8 mouse cellular contexts compared by ENCODE assay signal in genomic region chr9:75515464-75516113, GRCm38 (mm10). TPM values are rescaled to one million over a fixed set of nuclear protein-coding genes. Genes with fewer than 3 reads are reported as not detected.
DNase-seq lines count a peak whose midpoint lies in the region; ATAC-seq and TF ChIP-seq lines count a peak whose summit lies in the region.

No protein-coding gene starts in this region.

- intact Hi-C loops in heart, postnatal 25 days (cut with DNase I), result loop anchor here (1.0 to 5.0 kb wide), 2 partner anchors 73 to 155 kb away; partner anchors contain the start of gene Leo1
- intact Hi-C loops in left cerebral cortex, adult 2 months (cut with DNase I), result loop anchor here (5.0 kb wide), 1 partner anchor 233 kb away; no protein-coding TSS in a partner anchor

- H3K27me3 ChIP-seq in hindbrain, postnatal 0 days (ENCODE audit: insufficient read depth, low read length), result no peaks in the 10 kb centered on the region
- H3K27me3 ChIP-seq in midbrain, embryonic 11.5 days (ENCODE audit: control insufficient read depth, insufficient read depth, low read length), result no peaks in the 10 kb centered on the region
- no peaks in the 10 kb centered on the region for H3K27me3 ChIP-seq in stomach, embryonic 14.5 days (ENCODE audit: control insufficient read depth, insufficient read depth, low read length)

- peak; percentile 82 for ATAC-seq in erythroblast, adult 5-6 weeks (replicated peaks; ENCODE audit: low FRiP score, poor library complexity, severe bottlenecking)
- ATAC-seq in hindbrain, postnatal 0 days, result peak; percentile 86
- ATAC-seq in midbrain, embryonic 11.5 days (ENCODE audit: low FRiP score), result peak; percentile 67; the same call in 1 of the 2 replicates
- ATAC-seq in stomach, embryonic 14.5 days (ENCODE audit: insufficient number of reproducible peaks, insufficient read depth, low FRiP score, low read depth), result peak; percentile 71; the same call in 1 of the 2 replicates

- H3K4me3 ChIP-seq in hindbrain, postnatal 0 days (ENCODE audit: low read length), result no peak overlapping the region
- no peak overlapping the region for H3K4me3 ChIP-seq in left cerebral cortex, adult 2 months
- no peak overlapping the region for H3K4me3 ChIP-seq in midbrain, embryonic 11.5 days (ENCODE audit: low read depth, low read length)
- no peak overlapping the region for H3K4me3 ChIP-seq in stomach, embryonic 14.5 days (ENCODE audit: low read depth, low read length)

- peak; percentile 84 for TF ChIP-seq CTCF in hindbrain, postnatal 0 days (IDR thresholded peaks at IDR 0.05; ENCODE audit: low read depth)
- TF ChIP-seq CTCF in left cerebral cortex, adult 2 months (IDR thresholded peaks at IDR 0.05), result peak; percentile 84

- WGBS in hindbrain, postnatal 0 days, result 64% methylated on average over 12 of the region's 12 CpGs
- WGBS in midbrain, embryonic 11.5 days, result 66% methylated on average over 12 of the region's 12 CpGs
- 55% methylated on average over 12 of the region's 12 CpGs for WGBS in stomach, embryonic 14.5 days

- DNase-seq in heart, adult 11 months, result peak; percentile 78
- no peak for DNase-seq in heart, postnatal 25 days (ENCODE audit: low spot score)
- DNase-seq in c-Kit-negative CD71-positive TER-119-positive erythroid progenitor cells, embryonic 14.5 days (ENCODE audit: low read depth, low spot score), result peak; percentile 27
- peak; percentile 81 for DNase-seq in hindbrain, postnatal 0 days (ENCODE audit: low spot score)
- DNase-seq in left cerebral cortex, adult 2 months (ENCODE audit: extremely low spot score in 1 of 2, low spot score in 2 of 2), result peak; percentile 39 to 40
- DNase-seq in midbrain, embryonic 11.5 days (ENCODE audit: low spot score, missing footprints), result peak; percentile 91

- H3K9me3 ChIP-seq in hindbrain, postnatal 0 days (ENCODE audit: low read length), result no peaks in the 10 kb centered on the region
- H3K9me3 ChIP-seq in midbrain, embryonic 11.5 days (ENCODE audit: control insufficient read depth, low read length), result no peaks in the 10 kb centered on the region
- H3K9me3 ChIP-seq in stomach, embryonic 14.5 days (ENCODE audit: control insufficient read depth, low read depth, low read length), result no peaks in the 10 kb centered on the region

- no peak overlapping the region for H3K9ac ChIP-seq in hindbrain, postnatal 0 days (replicated peaks; ENCODE audit: low read length)
- no peak overlapping the region for H3K9ac ChIP-seq in midbrain, embryonic 11.5 days (ENCODE audit: low read length)
- H3K9ac ChIP-seq in stomach, embryonic 14.5 days (replicated peaks; ENCODE audit: low read depth, low read length), result no peak overlapping the region

- H3K36me3 ChIP-seq in hindbrain, postnatal 0 days (ENCODE audit: insufficient read depth, low read length), result no peaks in the 10 kb centered on the region; the same call in 1 of the 2 replicates
- no peaks in the 10 kb centered on the region for H3K36me3 ChIP-seq in midbrain, embryonic 11.5 days (ENCODE audit: control insufficient read depth, insufficient read depth, low read length)
- peaks cover 20% of the 10 kb centered on the region; the same call in 1 of the 2 replicates for H3K36me3 ChIP-seq in stomach, embryonic 14.5 days (ENCODE audit: control insufficient read depth, insufficient read depth, low read length)

- no peak overlapping the region for H3K27ac ChIP-seq in hindbrain, postnatal 0 days
- no peak overlapping the region for H3K27ac ChIP-seq in left cerebral cortex, adult 2 months
- H3K27ac ChIP-seq in midbrain, embryonic 11.5 days (ENCODE audit: low read depth, low read length), result no peak overlapping the region
- H3K27ac ChIP-seq in stomach, embryonic 14.5 days (ENCODE audit: low read length), result no peak overlapping the region

- H3K4me1 ChIP-seq in hindbrain, postnatal 0 days (ENCODE audit: insufficient read depth, low read length), result no peaks in the 10 kb centered on the region
- H3K4me1 ChIP-seq in midbrain, embryonic 11.5 days (ENCODE audit: control insufficient read depth, insufficient read depth, low read length), result no peaks in the 10 kb centered on the region
- no peaks in the 10 kb centered on the region for H3K4me1 ChIP-seq in stomach, embryonic 14.5 days (ENCODE audit: control insufficient read depth, insufficient read depth, low read length)

- H3K4me2 ChIP-seq in hindbrain, postnatal 0 days (ENCODE audit: low read depth, low read length), result no peak overlapping the region
- no peak overlapping the region for H3K4me2 ChIP-seq in midbrain, embryonic 11.5 days
- H3K4me2 ChIP-seq in stomach, embryonic 14.5 days (replicated peaks; ENCODE audit: low read depth, low read length), result no peak overlapping the region

RNA-seq across cellular contexts. Expression of gene Tmod3, which starts 43.9 kb away (rescaled TPM):
- 10 to 100 TPM; 62.9 to 74.0 TPM for total RNA-seq in heart, postnatal 25 days (2021)
- total RNA-seq in erythroblast, adult 5-6 weeks (2015; ENCODE audit: low replicate concordance), result 17.6 and 20.4 TPM in 2 replicates
- 17.0 and 18.7 TPM in 2 replicates for total RNA-seq in erythroblast, adult 5-6 weeks (2017; ENCODE audit: low replicate concordance)
- 33.5 and 36.6 TPM in 2 replicates for total RNA-seq in hindbrain, postnatal 0 days (2014; rRNA removed)
- polyA plus RNA-seq in hindbrain, postnatal 0 days (2015; fragmentation: Nextera tagmentation; extraction: Ambion mirVana), result 70.7 and 76.5 TPM in 2 replicates
- 10 to 100 TPM; 43.6 to 62.5 TPM for total RNA-seq in left cerebral cortex, adult 2 months (2021)
- polyA plus RNA-seq in midbrain, embryonic 11.5 days (2014; fragmentation: Nextera tagmentation; extraction: Ambion mirVana), result 97.4 and 105 TPM in 2 replicates
- polyA plus RNA-seq in stomach, embryonic 14.5 days (2014; fragmentation: Nextera tagmentation; extraction: Ambion mirVana), result 117 and 121 TPM in 2 replicates
